Mouse (Mus musculus) liver, embryonic 13.5 days (tissue): Measurements from ENCODE around the gene Eif1b. TPM values are rescaled to one million over a fixed set of nuclear protein-coding genes. Genes with fewer than 3 reads are reported as not detected.

ENCODE experiments used
- polyA plus RNA-seq: library from polyadenylated mRNA; unstranded; fragments of >200 nt; fragmentation: Nextera tagmentation; extraction: Ambion mirVana; gene quantifications from 2 replicates; pipeline ENCODE4 v1.2.1, GENCODE M21; 2015

The Eif1b gene
- polyA plus RNA-seq, 1 experiment from 2014 or later, result 101 TPM

Other genes starting within 250 kb of the Eif1b start
- 0.03 TPM in 1 of 2 replicates, not detected in the other for gene Myrip, start 190.7 kb upstream of the Eif1b start, polyA plus RNA-seq
- 0.07 and 0.09 TPM in 2 replicates for gene Entpd3, start 47.6 kb downstream of the Eif1b start, polyA plus RNA-seq
- gene Rpl14, start 79.2 kb downstream of the Eif1b start, polyA plus RNA-seq, result 604 and 678 TPM in 2 replicates